Mouse (Mus musculus) kidney, adult 18-20 months (tissue): ENCODE measurements around the gene Usp29.
A peak's percentile ranks its signal among the peaks of the same experiment; 100 is the strongest.
"Not testable (repeated sequence)": the region's sequence is repeated elsewhere in the genome, so short reads cannot be mapped to it uniquely, and the experiment has no call there.

Experiments
- DNase-seq: peaks from one replicate; pipeline ENCODE4 v3.0.0; 2021

Usp29 gene

DNA sequence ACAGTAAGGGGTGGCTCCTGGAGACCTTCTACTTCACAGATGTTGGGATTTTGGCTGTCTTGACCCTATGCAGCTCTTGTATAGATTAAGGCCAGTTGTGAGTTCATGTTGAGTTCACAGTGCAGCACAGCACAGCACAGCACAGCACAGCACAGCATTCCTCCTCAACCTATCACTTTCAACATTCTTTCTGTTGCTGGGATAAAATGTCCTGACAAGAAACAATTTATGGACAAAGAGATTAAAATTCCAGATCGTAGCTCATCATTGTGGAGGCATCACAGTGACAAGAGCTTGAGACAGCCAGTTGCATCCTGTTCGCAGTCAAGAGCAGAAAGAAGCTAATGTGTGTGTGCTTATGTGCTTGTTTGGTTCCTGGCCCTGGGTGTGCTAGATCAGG is 93.3 kb downstream of the Usp29 start:
- DNase-seq, result no peak

DNA sequence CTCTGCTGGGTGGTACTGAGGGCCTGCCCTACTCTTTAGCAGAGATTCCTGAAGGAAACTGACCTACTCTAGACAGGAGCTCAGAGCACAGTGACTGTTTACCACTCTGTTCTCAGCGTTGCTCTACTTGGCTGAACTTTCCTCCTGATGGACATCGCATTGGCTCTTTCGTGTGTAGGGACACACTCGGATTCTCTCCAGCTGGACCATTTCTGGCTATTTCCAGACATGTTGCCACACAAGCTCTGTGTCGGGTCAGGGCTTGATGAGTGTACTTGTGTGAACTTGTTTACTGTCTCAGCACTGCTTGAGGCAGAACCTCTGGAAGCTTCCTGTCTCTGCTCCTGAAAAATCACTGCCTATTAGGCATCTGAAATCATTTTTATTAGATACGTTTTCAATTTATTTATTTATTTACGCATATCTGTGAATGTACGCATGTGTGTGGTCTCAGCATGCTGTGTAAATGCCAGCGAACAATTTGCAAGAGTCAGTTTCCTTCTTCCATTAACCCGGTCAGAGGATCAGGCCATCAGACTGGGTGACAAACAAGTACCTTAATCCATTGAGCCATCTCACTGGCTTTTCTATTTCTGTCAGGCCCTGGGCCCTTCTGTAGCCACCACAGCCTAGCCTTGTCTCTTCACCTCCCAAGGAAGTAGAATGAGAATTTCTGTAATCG is 95.7 kb downstream of the Usp29 start:
- DNase-seq, result peak; percentile 26

DNA sequence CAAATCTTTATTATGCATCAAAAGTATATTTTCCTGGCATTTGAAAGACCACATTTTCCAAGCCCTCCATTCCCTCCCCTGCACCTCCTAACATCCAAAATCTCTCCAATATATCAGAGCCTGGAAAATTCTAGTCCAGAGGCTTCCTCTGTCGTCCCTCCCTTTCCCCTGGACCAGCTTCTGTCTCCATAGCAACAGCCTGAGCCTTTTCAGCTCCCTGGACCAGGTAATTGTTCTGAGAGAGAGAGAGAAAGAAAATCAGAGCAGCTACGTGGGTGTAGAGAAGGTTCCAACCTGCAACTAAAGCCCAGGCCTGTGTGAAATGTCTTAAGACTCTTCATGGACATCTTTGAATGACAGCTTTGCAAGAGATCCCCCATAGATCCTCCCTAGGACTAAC is 98.8 kb downstream of the Usp29 start:
- DNase-seq, result no peak

DNA sequence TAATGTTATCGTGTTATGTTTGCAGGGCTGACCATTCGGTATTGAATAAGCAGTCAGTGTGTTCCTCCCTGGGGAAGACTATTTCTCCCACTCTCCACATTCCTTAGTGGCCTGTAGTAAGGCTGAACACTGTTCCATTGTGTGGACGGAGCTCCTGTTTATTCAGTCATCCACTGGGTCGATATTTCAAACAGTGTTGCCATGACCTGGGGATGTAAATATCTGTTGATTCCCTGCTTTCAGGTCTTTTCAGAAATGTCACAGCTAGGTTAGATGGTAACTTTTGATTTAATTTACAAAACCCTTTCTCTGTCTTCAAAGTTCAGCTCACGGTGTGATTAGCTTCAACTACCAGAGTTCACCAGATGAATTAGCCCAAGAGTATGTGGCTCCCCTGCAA is 104.6 kb downstream of the Usp29 start:
- no peak for DNase-seq

DNA sequence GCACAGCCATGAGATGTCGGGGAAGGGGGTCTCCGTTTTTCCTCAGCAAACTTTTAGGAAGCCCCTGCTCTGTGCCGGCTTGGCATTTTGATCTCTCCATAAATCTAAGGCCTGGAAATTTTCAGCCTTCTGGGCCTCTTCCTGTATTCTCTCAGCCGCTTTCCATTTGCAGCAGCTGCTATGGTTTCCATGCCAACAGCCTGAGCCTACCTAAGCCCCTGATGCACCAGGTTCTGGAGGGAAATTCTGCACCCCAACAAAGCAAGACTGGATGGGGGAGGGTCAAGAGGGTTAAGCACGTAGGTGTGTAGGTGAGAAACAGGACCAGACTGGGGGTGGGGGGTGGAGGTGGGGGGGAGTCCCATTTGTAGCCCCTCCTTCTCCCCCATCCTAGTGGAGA is 105.0 kb downstream of the Usp29 start:
- DNase-seq, result no peak

DNA sequence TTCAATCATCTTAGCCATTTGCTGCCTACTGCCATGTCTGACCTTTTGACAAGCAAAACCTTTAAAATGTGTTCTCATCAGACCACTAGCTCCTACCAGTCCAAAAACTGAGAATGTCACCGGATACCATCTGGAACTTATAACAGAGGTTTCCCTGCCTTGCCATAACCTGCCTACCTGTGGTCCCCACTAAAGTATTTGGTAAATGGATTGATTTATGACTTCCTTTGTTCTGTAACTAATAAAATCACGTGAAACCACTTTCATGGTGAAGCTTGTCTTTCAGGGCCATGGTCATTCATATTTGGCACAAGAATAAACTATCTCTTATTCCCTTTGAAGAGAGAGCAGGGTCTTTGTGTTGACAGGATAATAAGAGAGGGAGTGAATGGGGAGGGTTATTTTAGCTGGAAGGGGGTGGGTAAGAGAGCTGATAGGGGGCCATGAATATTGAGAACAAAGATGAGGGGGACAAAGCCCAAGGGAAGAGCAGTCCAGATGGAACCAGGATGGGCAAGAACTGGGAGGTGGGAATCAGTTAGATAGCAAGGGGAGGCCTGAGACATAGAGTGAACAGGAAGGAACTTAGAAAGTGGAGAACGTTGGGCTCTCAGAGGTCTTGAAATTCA is 107.0 kb downstream of the Usp29 start:
- no peak for DNase-seq

DNA sequence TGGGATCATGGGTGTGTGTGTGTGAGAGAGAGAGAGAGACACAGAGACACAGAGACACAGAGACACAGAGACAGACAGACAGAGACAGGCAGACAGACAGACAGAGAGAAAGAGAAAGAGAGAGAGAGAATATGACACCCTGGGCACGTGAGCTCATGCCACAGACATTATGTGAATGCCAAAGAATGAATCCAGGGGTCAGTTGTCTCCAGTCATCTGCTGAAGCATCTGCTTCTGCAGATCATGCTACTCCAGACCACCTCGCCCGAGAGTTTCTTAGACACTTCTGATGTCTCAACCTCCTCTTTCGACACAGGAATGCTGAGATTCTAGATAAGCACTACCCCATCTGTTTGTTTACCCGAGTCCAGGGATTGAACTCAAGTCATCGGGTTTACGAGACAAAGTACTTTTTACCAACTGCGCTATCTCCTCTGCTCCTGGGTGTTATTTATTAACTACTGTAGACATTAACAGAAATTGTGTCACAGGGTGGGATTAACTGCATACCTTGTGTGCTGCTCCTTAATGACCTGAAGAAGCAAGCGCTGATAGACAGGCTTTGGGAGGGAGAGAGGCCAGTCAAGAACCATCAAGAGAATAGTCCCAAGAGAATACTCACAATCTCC is 107.7 kb downstream of the Usp29 start:
- no peak for DNase-seq

DNA sequence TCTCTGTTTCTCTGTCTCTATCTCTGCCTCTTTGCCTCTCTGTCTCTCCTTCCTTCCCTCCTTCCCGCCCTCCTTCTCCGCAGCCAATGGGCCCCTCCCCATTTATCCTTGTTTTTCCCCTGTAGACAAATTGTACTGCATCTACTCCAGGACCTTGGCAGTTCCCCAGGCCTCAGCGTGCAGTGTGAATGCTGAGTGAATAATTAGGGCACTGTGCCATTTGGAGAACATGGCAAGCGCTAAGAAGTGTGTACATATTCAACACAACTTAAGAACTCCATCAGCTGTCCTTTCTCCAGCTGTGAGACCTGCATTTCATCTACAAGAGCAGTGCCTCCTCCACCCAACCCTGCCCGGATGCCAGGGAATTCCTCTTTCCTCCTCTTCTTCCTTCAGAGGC is 110.5 kb downstream of the Usp29 start:
- no peak for DNase-seq

DNA sequence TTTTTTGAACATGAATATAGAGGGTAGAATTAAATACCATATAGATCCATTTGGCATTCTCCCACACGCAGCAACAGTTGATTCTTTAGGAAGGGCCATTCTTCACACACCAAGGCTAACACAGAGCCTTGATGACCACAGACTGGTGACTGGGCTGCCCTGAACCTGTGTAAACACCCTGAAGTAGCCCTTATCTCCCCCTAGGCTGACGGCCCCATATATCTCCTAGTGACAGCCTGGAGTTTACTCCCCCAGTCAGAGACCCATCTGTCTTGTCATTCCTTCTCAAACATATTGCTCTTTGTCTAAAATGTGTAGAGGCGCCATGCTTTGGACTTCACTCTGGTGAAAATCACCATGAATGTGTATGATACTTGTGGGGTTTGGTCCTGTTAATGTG is 119.1 kb downstream of the Usp29 start:
- no peak for DNase-seq

DNA sequence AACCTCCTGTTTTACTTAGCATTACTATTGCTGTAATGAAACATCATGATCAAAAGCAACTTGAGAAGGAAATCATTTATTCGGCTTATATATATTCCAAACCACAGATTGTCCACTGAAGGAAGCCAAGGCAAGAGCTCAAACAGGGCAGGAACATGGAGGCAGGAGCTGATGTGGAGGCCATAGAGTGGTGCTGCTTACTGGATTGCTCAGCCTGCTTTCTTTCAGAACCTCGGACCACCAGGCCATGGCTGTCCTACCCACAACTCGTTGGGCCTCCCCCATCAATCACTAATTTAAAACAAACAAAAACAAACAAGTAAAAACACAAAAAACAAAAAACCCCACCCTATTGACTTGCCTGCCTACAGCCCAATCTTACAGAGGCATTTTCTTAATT is 119.9 kb downstream of the Usp29 start:
- no peak for DNase-seq

DNA sequence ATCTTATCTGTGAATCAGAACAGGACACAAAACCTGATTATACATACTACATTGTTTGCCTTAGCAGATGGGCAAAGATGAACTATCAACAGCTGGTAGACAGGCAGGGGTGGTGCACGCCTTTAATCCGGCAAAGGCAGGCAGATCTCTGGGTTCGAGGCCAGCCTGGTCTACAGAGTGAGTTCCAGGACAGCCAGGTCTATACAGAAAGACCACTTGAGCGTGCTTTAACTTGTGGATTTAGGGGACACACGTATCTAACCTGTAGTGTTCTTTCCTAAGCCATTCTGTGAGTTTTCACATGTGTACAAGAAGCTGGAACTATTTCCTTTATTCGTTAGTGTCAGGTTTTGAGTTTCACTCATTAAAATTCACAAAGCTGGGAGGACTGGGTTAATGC is 120.9 kb downstream of the Usp29 start:
- DNase-seq, result no peak

DNA sequence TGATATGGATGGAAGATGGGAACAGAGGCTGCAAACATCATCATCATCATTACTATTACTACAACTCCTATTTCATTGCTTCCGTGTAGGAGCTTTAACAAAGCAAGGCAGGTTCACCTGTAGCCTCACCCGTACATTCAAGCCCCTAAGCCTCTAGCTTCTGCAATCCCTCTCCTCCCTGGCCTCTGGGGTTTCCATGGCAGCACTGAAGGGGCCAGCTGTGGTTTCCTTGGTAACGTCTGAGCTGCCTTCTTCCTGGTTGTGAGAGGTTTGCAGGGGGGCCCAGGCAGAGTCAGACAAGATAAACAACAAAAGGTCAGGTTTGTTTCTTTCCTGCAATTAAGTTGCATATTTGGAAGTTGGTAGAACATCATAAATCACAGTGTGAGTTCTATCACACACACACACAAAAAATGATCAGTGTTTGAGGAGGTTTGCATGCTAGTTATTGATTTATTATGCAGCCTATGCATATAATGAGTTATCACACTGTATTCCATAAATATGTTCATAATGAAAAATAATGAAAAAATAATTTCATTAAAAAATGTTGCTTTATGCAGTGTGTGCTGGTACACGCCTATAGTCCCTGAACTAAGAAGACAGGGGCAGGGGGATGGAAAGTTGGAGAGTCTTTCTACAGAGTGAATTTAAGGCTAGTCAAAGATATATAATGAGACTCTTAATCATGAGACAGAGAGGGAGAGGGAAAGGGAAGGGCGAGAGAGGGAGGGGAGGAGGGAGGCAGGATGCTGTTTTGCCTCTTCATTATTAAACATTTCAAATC is 121.5 kb downstream of the Usp29 start:
- DNase-seq, result no peak

DNA sequence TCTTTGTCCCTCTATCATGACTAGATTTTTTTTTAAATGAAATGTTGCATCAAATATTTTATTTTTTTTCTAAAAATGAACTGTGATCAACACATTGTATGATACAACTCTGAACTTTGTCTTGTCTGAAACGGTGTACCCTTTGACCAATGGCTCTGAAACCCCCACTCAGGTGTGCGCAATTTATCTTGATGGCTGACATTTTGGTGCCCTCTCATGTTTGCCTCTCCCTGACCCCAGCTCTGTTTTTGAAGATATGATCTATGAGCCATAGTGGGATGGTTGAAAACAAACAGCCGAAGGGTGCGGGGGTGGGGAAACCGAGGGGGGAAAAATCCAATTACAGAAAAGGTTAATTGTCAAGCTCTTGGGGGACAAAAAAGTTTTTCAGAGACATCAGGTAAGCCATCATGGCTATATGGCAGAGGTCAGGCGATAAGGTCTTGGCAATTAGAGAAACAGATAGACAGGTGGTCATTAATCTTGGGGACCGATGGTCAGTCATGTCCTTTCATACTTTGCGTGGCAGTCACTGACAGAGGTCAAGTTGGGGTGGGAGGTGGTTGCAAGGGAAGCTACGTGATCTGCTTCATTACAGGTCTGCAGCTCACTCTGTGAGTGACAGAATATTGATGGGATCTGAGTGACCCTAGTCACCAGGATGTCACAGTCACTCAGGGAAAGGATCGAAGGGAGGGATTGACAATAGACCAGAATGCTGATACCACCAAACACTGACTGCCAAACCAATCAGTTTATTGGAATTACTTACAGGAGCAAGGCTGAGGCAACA is 125.4 kb downstream of the Usp29 start:
- no peak for DNase-seq

DNA sequence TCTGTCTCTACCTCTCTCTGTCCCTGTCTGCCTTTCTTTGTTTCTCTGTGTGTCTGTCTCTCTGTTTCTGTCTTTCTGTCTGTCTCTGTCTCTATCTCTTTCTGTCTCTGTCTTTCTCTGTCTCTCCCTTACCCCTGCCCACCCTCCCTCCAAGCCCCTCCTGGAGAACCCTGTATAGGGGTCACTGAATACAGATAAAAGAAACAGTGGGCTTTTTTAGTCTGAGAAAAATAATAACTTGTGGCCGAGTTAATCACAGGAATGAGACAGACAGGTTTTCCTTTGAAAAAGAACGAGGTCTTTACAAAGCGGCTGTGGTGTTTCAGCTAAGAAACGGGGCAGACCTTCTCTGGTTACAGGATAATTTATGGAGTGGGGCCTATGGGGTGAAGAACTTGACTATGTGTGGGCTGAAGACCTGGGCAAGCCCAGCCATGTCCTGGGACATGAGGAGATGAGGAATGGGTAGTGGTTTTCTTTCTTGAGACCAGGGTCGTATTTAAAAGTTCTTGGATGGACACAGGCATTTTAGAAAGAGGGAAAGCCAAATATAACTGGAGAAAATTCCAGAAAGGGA is 128.4 kb downstream of the Usp29 start:
- no peak for DNase-seq

DNA sequence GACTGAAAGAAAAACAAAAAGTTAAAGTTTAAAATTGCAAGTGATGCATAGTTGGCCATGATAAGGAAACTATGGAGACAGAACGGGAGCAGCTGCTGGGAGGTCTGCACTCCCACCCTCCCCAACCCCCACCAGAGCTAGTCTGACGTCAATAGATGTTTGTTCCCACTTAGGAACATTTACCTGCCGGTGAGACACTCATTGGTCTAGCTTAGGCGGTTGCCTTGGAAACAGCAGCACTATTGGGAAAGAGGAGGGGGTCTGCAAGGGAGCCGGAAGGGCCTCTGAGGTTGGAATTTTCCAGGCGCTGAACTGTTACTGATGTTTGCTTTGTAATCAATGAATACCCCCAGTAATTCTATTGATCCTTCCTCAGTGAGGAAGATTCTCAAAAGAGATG is 130.3 kb downstream of the Usp29 start:
- no peak for DNase-seq

DNA sequence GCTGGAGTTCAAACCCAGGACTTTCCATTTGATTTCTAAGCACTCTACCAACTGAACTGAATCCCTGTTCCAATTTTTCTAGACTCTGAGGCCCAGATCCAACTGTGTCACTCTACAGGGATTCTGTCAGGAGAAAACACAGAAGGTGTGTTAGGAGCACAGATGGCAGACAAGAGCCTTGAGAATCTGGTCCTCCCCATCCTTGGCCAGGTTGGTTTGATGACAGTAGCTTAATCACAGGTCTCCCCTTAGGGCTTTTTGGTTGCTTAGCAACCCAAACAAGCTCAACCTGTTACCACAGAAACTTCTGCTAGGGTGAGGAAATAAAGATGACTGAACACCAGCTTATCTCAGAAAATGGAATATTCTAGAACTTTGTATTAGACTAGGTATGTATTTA is 136.0 kb downstream of the Usp29 start:
- no peak for DNase-seq

DNA sequence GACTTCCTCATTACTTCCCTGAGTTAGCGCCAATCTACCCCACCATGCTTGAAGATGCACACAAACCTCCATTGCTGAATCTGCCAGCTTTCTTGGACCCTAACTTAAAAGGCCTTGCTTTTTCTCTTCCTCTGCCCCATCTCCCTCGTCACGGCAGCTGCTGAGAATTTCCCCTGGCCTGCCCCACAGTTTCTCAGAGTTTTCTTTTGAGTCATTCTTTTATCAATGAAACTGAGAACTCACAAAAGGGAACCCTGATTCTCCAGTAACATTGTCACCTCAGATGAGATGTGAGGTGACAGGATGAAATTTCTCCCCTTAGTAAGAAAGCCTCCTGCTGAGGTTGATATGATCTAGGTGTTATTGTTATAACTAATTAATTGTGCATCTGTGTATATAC is 138.5 kb downstream of the Usp29 start:
- no peak for DNase-seq

DNA sequence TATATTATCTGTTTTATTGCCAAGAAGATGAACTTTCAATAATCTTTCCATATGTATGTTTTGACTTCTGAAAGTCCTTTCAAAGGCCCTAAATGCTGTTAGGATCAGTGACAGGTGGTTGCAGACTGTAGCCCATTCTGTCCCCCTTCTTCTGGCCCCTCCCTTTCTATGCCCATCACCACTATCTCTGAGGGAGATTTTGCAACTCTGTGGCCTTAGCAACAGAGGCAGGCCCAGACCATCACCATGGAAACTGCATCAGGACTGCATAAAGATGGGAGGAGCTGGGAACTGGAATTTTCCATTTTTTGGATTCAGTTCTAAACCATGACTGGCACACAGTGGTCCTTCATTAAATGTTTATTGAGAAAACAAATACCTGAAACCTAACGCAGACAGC is 139.2 kb downstream of the Usp29 start:
- DNase-seq, result no peak

DNA sequence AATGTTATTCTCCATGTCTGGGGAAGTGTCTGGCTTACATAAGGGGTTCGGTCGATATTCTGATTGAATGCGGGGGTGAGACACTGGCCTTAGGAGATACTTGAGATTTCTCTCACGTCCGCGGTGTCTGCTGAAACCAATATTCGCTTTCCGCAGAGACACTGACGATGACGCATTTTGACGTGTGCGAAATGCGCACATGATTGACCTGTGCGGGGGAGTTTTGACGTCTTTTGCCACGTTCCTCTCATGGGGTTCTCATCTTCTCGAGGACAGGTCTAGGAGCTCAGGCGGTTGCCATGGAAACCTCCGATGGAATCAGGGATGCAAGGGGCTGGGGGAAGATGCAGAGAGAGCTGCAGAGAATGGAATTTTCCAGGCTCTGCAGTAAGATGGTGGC is 144.1 kb downstream of the Usp29 start:
- DNase-seq, result no peak

DNA sequence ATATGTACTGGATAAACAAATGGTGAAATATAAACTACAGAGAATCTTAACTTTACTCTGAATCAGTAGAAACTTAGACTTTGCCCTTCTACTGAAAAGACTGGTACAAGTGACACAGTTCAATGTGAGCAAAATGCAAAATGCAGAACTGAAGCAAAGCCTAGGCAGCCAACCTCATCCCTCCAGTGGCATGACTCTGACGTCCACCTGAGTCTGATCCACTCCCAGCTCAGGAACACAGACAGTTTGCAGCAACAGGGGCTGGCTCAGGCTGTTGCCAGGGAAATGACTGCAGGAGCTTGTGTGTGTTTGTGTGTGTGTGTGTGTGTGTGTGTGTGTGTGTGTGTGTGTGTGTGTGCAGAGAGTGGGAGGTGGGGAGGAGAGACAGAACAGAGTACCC is 147.8 kb downstream of the Usp29 start:
- no peak for DNase-seq

DNA sequence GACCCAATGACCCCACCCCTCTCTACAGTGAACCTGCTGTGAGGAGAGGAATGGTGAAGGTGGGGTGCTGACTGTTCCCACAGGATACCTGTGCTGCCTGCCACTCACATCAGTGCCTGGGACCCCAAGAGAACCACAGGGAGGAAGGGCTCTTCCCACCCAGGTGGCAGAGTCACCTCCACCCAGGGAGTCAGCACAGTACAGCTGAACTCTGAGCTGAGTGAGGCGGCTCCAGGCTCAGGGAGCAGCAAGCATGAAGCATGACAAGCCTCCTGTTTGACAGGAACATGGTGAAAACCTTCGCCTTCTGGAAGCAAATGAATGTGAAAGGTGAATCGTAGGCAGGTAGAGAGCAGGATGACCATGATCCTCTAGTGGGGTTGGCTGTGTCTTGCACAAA is 148.5 kb downstream of the Usp29 start:
- not testable (repeated sequence) for DNase-seq

DNA sequence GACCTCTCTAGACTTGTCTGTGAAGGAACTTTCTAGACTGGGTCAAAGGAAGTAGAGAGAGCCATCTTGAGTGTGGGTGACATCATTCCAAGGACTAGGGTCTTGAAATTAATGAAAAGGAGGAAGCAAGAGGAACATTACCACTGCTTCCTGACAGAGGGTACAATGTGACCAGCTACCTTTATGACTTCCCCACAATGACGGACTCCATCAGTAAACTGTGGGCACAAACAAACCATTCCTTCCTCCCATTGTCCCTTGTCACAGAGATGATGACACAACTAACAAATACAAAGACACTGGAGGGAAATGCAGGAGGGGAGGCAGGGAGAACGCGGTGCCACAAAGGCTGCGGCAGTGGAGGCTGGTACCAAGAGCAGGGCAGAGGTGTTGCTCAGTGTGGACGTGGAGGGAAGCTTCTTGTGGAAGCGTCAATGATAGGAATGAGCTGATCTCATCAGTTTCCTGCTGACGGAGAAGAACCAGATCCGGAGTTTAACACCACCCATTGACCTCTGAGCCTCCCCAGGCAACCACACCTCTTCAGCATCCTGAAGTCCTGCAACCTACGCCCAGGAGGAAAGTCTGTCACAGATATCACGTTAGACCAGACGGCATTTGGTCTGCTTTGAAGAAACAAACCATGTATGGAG is 149.3 kb downstream of the Usp29 start:
- DNase-seq, result no peak
